Mouse (Mus musculus) left cerebral cortex, adult 2 months (tissue): ENCODE results near the gene Jazf1. TPM values are rescaled to one million over a fixed set of nuclear protein-coding genes. Genes with fewer than 3 reads are reported as not detected.
A peak's percentile ranks its signal among the peaks of the same experiment; 100 is the strongest.

Experiments
- DNase-seq, 2 experiments: peaks; one replicate each; pipeline ENCODE4 v3.0.0; 2021 to 2022; ENCODE audit warnings: low spot score in 2 of 2, mixed read lengths in 1 of 2; ENCODE audit errors: extremely low spot score in 1 of 2
- H3K27ac ChIP-seq: fragments of 200-600 bp; 2 replicates; pipeline ENCODE4 v1.8.1; 2022
- H3K4me3 ChIP-seq: fragments of 200-600 bp; 2 replicates; pipeline ENCODE4 v1.8.1; 2022
- CTCF ChIP-seq: fragments of 200-600 bp; IDR thresholded peaks from 2 replicates; pipeline ENCODE4 v1.8.1; 2022; ENCODE audit warnings: antibody characterized with exemption, mild to moderate bottlenecking, moderate library complexity
- intact Hi-C: fragments of 180-260 bp; cut with DNase I; formaldehyde crosslinking; loops from one replicate; pipeline ENCODE4 v1.15.1; 2025
- total RNA-seq, 2 experiments: library from RNA; stranded (reverse); gene quantifications; 2 replicates each; pipeline ENCODE4 v1.2.3; 2021

The Jazf1 gene
- total RNA-seq, 2 experiments from 2014 or later, result 25.8 to 29.0 TPM

DNA sequence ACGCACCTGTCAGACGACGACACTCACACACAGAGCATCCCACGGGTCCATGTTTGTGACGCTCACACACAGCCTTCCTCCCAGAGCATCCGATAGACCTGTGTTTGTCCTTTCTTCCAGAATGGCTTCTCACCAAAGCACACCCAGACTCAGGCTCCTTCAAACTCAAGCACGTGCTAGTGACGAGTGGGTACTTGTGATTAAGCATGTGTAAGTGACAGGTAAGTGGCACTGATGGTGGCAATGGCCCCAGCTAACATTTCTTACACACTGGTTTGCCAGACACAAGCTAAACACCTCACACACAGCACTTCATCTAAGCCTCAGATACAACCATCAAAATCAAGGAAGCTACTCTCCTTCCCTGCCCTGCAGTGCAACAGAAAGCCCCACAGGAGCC is 77.6 kb downstream of the Jazf1 start:
- no peak overlapping the region for H3K4me3 ChIP-seq
- no peak overlapping the region for H3K27ac ChIP-seq
- TF ChIP-seq CTCF, result no peak
- intact Hi-C loops, result no loop called here
- DNase-seq, result peak in 1 of 2 experiments; percentile 5

GRCm38 (mm10) chr6:52987905-52988640 is 80.4 kb downstream of the Jazf1 start:
- no peak overlapping the region for H3K4me3 ChIP-seq
- intact Hi-C loops, result no loop called here
- no peak for DNase-seq
- no peak for TF ChIP-seq CTCF
- no peak overlapping the region for H3K27ac ChIP-seq

GRCm38 (mm10) chr6:52987391-52987790 is 81.0 kb downstream of the Jazf1 start:
- DNase-seq, result peak; percentile 33 to 42
- Histone ChIP-seq H3K27ac (no peak overlapping the region), H3K4me3 (no peak overlapping the region)
- intact Hi-C loops, result no loop called here
- TF ChIP-seq CTCF, result peak; percentile 83

GRCm38 (mm10) chr6:52982175-52982574 is 86.3 kb downstream of the Jazf1 start:
- Histone ChIP-seq H3K27ac (no peak overlapping the region), H3K4me3 (no peak overlapping the region)
- intact Hi-C loops, result no loop called here
- TF ChIP-seq CTCF, result peak; percentile 29
- no peak for DNase-seq

DNA sequence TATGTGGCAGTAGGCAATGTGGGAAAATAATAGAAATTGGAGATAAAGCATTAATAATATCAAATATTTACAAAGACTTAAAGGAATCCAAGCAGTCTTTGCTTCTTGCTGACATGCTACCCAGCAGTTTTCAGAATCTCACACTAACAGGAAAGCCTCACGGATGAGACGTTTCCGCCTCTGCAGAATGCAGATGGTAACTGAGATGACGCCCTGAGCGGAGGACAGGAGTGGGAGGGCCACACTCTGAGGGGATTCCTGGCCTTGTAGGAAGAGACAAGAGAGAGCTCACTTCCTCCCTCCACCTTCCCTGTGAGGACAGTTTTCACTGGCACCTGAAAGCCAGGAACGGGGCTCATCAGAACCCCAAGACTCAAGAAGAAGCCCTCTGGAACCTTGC is 88.9 kb downstream of the Jazf1 start:
- DNase-seq, result no peak

GRCm38 (mm10) chr6:52973351-52973750 is 95.1 kb downstream of the Jazf1 start:
- no peak for TF ChIP-seq CTCF
- Histone ChIP-seq H3K4me3 (no peak overlapping the region), H3K27ac (no peak overlapping the region)
- intact Hi-C loops, result no loop called here
- DNase-seq, result no peak

More for the DNA sequence above, 88.9 kb downstream of the Jazf1 start:
- no peak overlapping the region for H3K27ac ChIP-seq
- intact Hi-C loops, result no loop called here
- no peak for TF ChIP-seq CTCF
- H3K4me3 ChIP-seq, result no peak overlapping the region

DNA sequence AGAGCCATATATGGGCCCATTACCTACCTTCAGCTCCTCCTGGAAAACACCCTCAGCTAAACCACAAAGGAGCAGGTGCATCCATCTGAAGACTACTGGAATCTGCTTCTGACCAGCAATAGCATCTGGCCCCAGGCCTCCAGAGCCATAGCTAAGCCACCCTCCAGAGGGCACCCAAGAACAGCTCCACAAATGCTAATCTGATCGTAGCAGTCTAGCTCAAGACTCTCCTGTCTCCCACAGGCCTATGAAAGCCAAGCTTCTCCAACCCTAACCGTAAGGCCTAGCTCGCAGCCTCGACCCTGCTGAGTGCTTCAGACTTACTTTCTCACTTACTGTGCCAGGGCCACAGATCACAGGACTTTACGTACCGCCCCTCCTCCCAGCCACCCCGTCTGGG is 96.3 kb downstream of the Jazf1 start:
- no peak overlapping the region for H3K27ac ChIP-seq
- no peak overlapping the region for H3K4me3 ChIP-seq
- no peak for DNase-seq
- peak; percentile 45 for TF ChIP-seq CTCF
- intact Hi-C loops, result no loop called here

DNA sequence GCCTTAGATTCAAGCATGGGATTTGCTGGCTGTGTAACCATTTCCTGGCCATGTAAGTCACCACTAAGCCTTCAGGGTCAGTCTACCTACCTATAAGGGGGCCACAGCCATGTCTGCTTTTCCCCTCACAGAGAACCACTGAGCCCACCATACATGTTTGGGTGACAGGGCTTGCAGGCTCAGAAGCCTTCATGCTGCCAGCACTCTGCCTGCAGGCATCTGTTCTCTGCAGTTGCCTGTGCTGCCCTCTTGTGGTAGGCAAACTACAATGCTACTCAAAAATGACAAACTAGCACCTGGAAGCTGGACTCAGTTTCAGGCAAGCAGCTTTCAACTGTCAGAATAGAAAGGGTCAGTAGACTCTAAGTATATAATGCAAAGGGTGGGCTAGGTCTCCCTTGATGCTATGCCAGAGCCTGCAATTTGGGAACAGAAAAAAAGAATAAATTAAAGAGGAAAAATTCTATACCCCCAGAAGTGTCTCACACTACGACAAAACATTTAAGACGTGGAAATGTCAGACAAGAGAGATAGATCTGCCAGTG is 98.6 kb downstream of the Jazf1 start:
- Histone ChIP-seq H3K27ac (no peak overlapping the region), H3K4me3 (no peak overlapping the region)
- intact Hi-C loops, result loop anchor here (2.0 to 5.0 kb wide), 2 partner anchors 43 to 712 kb away; no protein-coding TSS in a partner anchor
- DNase-seq, result peak; percentile 59 to 77
- peak; percentile 90 for TF ChIP-seq CTCF

- no peak for TF ChIP-seq CTCF
- intact Hi-C loops, result loop anchor here (2.0 to 5.0 kb wide), 2 partner anchors 42 to 711 kb away; no protein-coding TSS in a partner anchor
- DNase-seq, result no peak
- no peak overlapping the region for H3K4me3 ChIP-seq
- H3K27ac ChIP-seq, result no peak overlapping the region
Observed at GRCm38 (mm10) chr6:52968346-52968891, 100.0 kb downstream of the Jazf1 start.

- H3K27ac ChIP-seq, result no peak overlapping the region
- TF ChIP-seq CTCF, result no peak
- DNase-seq, result no peak
- intact Hi-C loops, result loop anchor here (2.0 to 5.0 kb wide), 2 partner anchors 41 to 710 kb away; no protein-coding TSS in a partner anchor
- no peak overlapping the region for H3K4me3 ChIP-seq
Observed at GRCm38 (mm10) chr6:52967557-52968270, 100.7 kb downstream of the Jazf1 start.

- intact Hi-C loops, result loop anchor here (5.0 kb wide), 1 partner anchor 709 kb away; no protein-coding TSS in a partner anchor
- TF ChIP-seq CTCF, result no peak
- no peak for DNase-seq
- Histone ChIP-seq H3K27ac (no peak overlapping the region), H3K4me3 (no peak overlapping the region)
Observed at GRCm38 (mm10) chr6:52966001-52966400, 102.4 kb downstream of the Jazf1 start.

- Histone ChIP-seq H3K4me3 (no peak overlapping the region), H3K27ac (no peak overlapping the region)
- no peak for TF ChIP-seq CTCF
- DNase-seq, result no peak
- intact Hi-C loops, result loop anchor here (5.0 kb wide), 1 partner anchor 708 kb away; no protein-coding TSS in a partner anchor
Observed at GRCm38 (mm10) chr6:52965340-52965739, 103.1 kb downstream of the Jazf1 start.
